Mouse (Mus musculus) liver, adult (tissue): ENCODE measurements around the gene Gm15130.

Source experiments
- GATA4 ChIP-seq: IDR thresholded peaks from 2 replicates; pipeline ENCODE4 v1.6.1; 2014; ENCODE audit warnings: mild to moderate bottlenecking, low read length; ENCODE audit not compliant: insufficient replicate concordance

Gm15130 gene

GRCm38 (mm10) chr2:111152836-111153235 lies at the start of gene Gm15130:
Gm15130 (minus strand) TSS chr2:111152936.
- TF ChIP-seq GATA4: no peak

GRCm38 (mm10) chr2:111182068-111182467 lies 29.3 kb upstream of the Gm15130 start:
- no peak for TF ChIP-seq GATA4

GRCm38 (mm10) chr2:111135739-111136138 lies 17.0 kb downstream of the Gm15130 start:
- no peak for TF ChIP-seq GATA4

GRCm38 (mm10) chr2:111105882-111106281 lies 46.9 kb downstream of the Gm15130 start, which contains the start of gene Gm13941:
Gm13941 (minus strand) TSS chr2:111105982.
- no peak for TF ChIP-seq GATA4
